Mouse (Mus musculus) stomach, postnatal 0 days (tissue): Measurements from ENCODE around the gene Hist1h3b.
"Not testable (repeated sequence)": the region's sequence is repeated elsewhere in the genome, so short reads cannot be mapped to it uniquely, and the experiment has no call there.

Experiments used
- CTCF ChIP-seq: IDR thresholded peaks from 2 replicates; pipeline ENCODE4 v1.5.1; 2016; ENCODE audit warnings: antibody characterized with exemption, low read depth, mild to moderate bottlenecking, moderate library complexity
- EP300 ChIP-seq: optimal IDR thresholded peaks from 2 replicates; pipeline ENCODE3; 2016; ENCODE audit warnings: antibody characterized with exemption

- not testable (repeated sequence) for TF ChIP-seq CTCF, EP300
These were observed 49.3 kb upstream of the Hist1h3b start for GRCm38 (mm10) chr13:23702801-23703200.
